Mouse (Mus musculus) left cerebral cortex, postnatal 36 days (tissue): ENCODE results near the gene Lrrc58. TPM values are rescaled to one million over a fixed set of nuclear protein-coding genes. Genes with fewer than 3 reads are reported as not detected.

Experiments
- DNase-seq, 2 experiments: peaks; one replicate each; pipeline ENCODE4 v3.0.0; 2021 to 2022; ENCODE audit warnings: low spot score in 2 of 2, mixed read lengths in 1 of 2
- intact Hi-C: fragments of 180-260 bp; cut with DNase I; formaldehyde crosslinking; loops from one replicate; pipeline ENCODE4 v1.15.1; 2025
- total RNA-seq, 2 experiments: library from RNA; stranded (reverse); gene quantifications; 2 replicates each; pipeline ENCODE4 v1.2.3; 2021

Gene Lrrc58
- total RNA-seq, 2 experiments from 2014 or later: 97.3 to 105 TPM

DNA sequence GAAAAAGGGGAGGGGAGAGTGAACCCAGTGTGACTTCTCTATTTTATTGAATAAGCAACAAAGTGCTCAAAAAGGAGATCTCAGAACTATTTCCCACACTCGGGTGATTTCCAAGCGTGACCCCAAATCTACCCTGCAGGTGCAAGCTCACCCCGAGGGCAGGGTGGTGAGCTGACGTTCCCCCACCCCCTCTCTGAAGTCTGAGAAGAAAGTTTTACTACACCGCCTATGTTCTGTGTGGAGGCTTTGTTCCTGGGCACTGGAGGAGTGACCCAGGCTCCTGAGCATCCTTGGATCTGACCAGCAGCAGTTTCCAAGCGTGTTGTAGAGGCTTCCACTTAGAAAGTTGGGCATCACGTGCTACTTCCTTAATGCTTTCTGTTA lies 48.6 kb downstream of the Lrrc58 start:
- intact Hi-C loops: no loop called here
- DNase-seq: no peak

DNA sequence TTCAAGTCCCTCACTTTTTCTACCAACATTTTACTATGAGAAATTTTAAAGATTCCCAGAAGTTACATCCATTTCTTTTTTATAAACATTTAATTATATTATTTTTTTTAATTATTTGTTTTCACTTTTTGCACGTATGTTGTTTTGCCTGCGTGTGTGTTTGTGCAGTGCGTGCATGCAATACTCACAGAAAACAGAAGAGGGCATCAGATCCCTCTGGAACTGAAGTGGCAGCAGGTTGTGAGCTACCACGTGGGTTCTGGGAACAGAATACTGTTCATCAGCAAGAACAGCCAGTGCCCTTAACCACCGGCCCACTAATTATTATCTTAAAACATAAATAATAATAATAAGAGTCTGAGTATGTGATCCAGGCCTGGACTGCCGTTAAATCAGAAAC lies 50.8 kb downstream of the Lrrc58 start:
- intact Hi-C loops: no loop called here
- no peak for DNase-seq

DNA sequence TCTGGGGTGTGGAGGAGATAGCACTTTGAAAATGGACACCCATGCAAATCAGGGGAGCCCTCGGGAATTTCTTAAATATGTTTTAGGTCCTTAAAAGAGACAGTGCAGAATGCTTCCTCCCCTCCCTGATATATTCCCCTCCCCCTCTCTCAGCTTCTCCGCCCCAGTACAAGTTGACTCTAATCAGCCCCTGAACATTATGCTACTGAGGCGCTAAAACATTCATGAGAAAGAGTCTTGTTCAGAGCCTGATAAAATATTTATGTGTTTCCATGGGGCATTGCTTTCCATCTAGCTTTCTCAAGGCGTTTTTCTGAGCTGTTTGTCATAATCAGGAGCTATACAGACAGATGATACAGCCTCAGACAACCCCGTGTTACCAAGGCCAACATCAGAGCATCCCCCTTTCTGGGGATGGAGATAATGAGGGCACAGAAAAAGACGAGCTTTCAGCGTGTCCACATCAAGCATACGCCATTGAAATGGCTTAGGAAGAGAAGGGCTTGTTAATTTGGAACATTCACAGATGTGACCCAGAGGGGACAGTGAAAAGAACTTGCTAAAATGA lies 52.7 kb downstream of the Lrrc58 start:
- no peak for DNase-seq
- intact Hi-C loops: no loop called here

DNA sequence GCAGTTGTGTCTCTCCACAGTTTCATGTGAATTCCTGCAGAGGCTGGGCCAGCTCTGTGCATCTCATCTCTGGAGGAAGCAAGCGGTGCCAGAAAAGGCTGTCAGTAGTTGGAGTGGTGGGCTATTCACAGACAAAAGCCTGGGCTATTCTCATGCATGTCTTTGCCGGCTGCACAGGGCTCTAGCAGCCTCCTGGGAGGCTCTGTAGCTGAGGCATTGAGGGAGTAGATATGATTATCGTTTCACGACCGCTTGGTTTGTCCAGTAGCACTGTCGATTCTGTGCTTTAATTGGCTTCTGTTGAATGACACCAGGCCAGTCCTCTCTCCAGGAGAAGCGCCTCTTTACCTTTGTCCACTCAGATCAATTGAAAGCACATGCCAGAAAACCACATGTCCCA lies 57.9 kb downstream of the Lrrc58 start:
- intact Hi-C loops: no loop called here
- no peak for DNase-seq

DNA sequence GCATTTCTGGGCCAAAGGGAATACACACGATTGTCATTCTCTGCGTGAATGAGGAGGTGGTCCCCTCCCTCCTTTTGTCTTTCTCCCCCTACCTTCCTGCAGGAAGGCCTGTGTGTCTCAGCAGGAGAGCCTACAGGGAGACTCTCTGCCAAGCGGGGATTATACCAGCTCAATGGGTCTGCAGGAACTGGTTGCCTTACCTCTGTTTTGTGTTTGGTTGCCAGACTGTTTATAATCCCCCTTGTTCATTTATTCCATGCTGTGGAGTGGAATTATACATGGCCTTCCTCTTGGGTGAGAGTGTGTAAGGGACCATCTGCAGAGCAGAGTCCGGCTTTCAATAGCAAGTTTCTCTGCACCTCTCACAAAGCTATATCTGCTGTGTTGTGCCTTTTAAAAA lies 58.9 kb downstream of the Lrrc58 start:
- no peak for DNase-seq
- intact Hi-C loops: no loop called here

DNA sequence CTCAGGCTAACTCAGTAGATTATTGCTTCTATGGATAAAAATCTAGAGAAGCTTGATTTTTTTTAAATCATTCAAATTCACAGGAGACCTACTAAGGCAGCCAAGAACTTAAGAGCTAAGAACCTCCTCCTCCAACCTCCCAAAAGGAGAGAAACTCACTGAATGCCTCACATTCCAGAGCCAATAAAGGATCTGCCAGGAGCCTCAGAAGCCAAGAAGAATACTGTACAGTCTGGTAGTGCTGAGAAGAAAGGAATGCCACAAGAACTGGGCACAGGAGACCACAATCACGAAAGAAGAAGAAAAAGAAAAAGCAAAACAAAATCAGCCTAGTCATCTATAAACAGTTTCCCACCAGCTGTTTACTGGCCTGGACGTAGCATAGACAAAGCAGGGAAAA lies 60.8 kb downstream of the Lrrc58 start:
- DNase-seq: no peak
- intact Hi-C loops: no loop called here

DNA sequence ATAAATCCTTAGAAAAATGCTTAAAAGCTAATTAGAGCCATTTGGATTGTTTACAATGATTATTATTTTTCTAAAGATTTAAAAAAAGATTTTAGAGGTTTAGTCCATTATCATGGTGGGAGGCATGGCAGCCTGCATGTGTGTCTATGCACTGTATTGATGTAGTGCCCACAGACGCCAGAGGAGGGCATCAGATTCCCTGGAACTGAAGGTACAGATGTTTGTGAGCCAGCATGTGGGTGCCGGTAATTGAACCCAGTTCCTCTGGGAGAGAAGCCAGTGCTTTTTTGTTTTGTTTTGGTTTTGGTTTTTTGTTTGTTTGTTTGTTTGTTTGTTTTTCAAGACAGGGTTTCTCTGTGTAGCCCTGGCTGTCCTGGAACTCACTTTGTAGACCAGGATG lies 61.4 kb downstream of the Lrrc58 start:
- DNase-seq: no peak
- intact Hi-C loops: no loop called here

DNA sequence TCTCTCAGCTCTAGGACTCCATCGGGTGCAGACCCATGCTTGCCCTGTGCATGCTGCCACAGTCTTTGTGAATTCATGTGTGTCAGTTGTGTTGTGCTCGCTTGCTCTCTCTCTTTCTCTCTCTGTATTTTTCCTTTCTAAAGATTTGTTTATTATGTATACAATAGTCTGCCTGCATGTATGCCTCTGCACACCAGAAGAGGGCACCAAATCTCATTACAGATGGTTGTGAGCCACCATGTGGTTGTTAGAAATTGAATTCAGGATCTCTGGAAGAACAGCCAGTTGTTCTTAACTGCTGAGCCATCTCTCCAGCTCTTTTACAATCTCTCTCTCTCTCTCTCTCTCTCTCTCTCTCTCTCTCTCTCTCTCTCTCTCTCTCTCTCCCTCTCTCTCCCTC lies 66.7 kb downstream of the Lrrc58 start:
- intact Hi-C loops: no loop called here

DNA sequence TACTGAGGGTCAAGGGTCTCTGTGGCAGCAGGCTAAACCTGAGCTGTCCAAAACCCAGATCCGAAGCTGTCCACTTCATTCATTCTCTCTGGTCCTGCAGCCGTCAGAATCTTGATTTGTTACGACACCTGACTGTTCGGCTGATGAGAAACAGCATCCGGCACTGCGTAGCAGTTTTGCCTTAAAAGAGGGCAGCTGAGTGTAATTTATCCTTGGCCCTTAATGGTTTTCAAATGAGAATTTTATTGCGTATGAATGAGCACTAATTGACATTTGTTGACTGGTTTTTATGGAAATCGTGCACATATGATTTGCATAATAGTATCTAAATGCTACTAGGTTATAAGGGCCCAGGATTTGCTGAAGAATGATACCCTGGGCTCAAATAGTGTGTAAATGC lies 69.1 kb downstream of the Lrrc58 start:
- intact Hi-C loops: no loop called here
- DNase-seq: no peak

More for the DNA sequence above, 66.7 kb downstream of the Lrrc58 start:
- DNase-seq: no peak

Other genes starting within 250 kb of the Lrrc58 start
- gene Ndufb4, start 213.9 kb upstream of the Lrrc58 start, total RNA-seq: 10 to 100 TPM; 65.4 to 68.8 TPM
- 10 to 100 TPM; 28.6 to 32.6 TPM for gene Fstl1, start 91.5 kb upstream of the Lrrc58 start, total RNA-seq
- not detected for gene Gm36028, start 7.2 kb upstream of the Lrrc58 start, total RNA-seq
- gene Gpr156, start 48.1 kb downstream of the Lrrc58 start, total RNA-seq: under 1 TPM; 0.39 to 0.54 TPM
- gene Gsk3b, start 220.6 kb downstream of the Lrrc58 start, total RNA-seq: 100 to 1,000 TPM; 173 to 187 TPM